Mouse (Mus musculus): ENCODE data around the gene Mapk10.
"Not testable (repeated sequence)": the region's sequence is repeated elsewhere in the genome, so short reads cannot be mapped to it uniquely, and the experiment has no call there.

- not testable (repeated sequence) for TF ChIP-seq CTCF (conservative IDR thresholded peaks at IDR 0.05; ENCODE audit: low read length); POU5F1 (IDR thresholded peaks at IDR 0.05; ENCODE audit: borderline replicate concordance, low read length)
Observed at GRCm38 (mm10) chr5:102943864-102944630, 267.1 kb downstream of the Mapk10 start.
